Mouse (Mus musculus) cerebellum, postnatal 36 days (tissue): ENCODE results near the gene Cox15.

Experiments
- DNase-seq, 2 experiments: peaks; one replicate each; pipeline ENCODE4 v3.0.0; 2021 to 2022; ENCODE audit warnings: mixed read lengths in 2 of 2

The Cox15 gene

GRCm38 (mm10) chr19:43760504-43760903, 7.7 kb upstream of the Cox15 start:
- DNase-seq: peak; percentile 71 to 74

- DNase-seq: no peak
Observed at GRCm38 (mm10) chr19:43754872-43755271, 2.1 kb upstream of the Cox15 start.

GRCm38 (mm10) chr19:43754237-43754636, 1.4 kb upstream of the Cox15 start:
- DNase-seq: no peak

GRCm38 (mm10) chr19:43753226-43753835, 531 bp upstream of the Cox15 start:
- DNase-seq: peak; percentile 93

GRCm38 (mm10) chr19:43750008-43750407, 2.8 kb downstream of the Cox15 start:
- DNase-seq: no peak

GRCm38 (mm10) chr19:43747877-43748276, 4.9 kb downstream of the Cox15 start:
- DNase-seq: no peak

- DNase-seq: no peak
Observed at GRCm38 (mm10) chr19:43745740-43746139, 7.1 kb downstream of the Cox15 start.

- no peak for DNase-seq
Observed at GRCm38 (mm10) chr19:43743401-43743800, 9.4 kb downstream of the Cox15 start.

GRCm38 (mm10) chr19:43738409-43738808, 14.4 kb downstream of the Cox15 start:
- DNase-seq: no peak

- DNase-seq: no peak
Observed at GRCm38 (mm10) chr19:43731157-43731556, 21.6 kb downstream of the Cox15 start.

- no peak for DNase-seq
Observed at GRCm38 (mm10) chr19:43730037-43730428, 22.8 kb downstream of the Cox15 start.

- DNase-seq: no peak
Observed at GRCm38 (mm10) chr19:43729296-43730036, 23.3 kb downstream of the Cox15 start.

- DNase-seq: no peak
Observed at GRCm38 (mm10) chr19:43726510-43727146, 26.2 kb downstream of the Cox15 start.

GRCm38 (mm10) chr19:43724821-43725220, 28.0 kb downstream of the Cox15 start:
- DNase-seq: no peak

GRCm38 (mm10) chr19:43724194-43724593, 28.6 kb downstream of the Cox15 start:
- DNase-seq: no peak

- no peak for DNase-seq
Observed at GRCm38 (mm10) chr19:43723501-43723900, 29.3 kb downstream of the Cox15 start.

GRCm38 (mm10) chr19:43722891-43723290, 29.9 kb downstream of the Cox15 start:
- DNase-seq: no peak

GRCm38 (mm10) chr19:43720061-43720460, 32.7 kb downstream of the Cox15 start:
- DNase-seq: no peak

GRCm38 (mm10) chr19:43711971-43712370, 40.8 kb downstream of the Cox15 start:
- no peak for DNase-seq

- no peak for DNase-seq
Observed at GRCm38 (mm10) chr19:43711159-43711916, 41.5 kb downstream of the Cox15 start.

GRCm38 (mm10) chr19:43709317-43709716, 43.5 kb downstream of the Cox15 start:
- DNase-seq: no peak

GRCm38 (mm10) chr19:43708206-43708605, 44.6 kb downstream of the Cox15 start:
- DNase-seq: no peak

GRCm38 (mm10) chr19:43704787-43705497, 47.9 kb downstream of the Cox15 start:
- DNase-seq: no peak
